Mouse (Mus musculus) CH12.LX (cell line): Measurements from ENCODE around the gene Mpped1. TPM values are rescaled to one million over a fixed set of nuclear protein-coding genes. Genes with fewer than 3 reads are reported as not detected.

Experiments
- DNase-seq: peaks from one replicate; pipeline ENCODE4 v3.0.0-alpha.2; 2013; ENCODE audit errors: extremely low read depth
- H3K27ac ChIP-seq: 2 replicates; pipeline ENCODE4 v1.5.1; 2012; ENCODE audit warnings: low read depth, mild to moderate bottlenecking, control low read depth, moderate library complexity; ENCODE audit not compliant: insufficient read depth
- H3K27me3 ChIP-seq: replicated peaks from 2 replicates; pipeline ENCODE3; 2012; ENCODE audit warnings: inconsistent platforms
- H3K36me3 ChIP-seq, 2 experiments: replicated peaks in 1 of 2; 2 replicates each; pipeline versions ENCODE3 to v1.6.1; 2012; ENCODE audit warnings: inconsistent platforms in 1 of 2, low read length in 1 of 2, mild to moderate bottlenecking in 1 of 2, mixed read lengths in 1 of 2, moderate library complexity in 1 of 2; ENCODE audit not compliant: control insufficient read depth in 1 of 2, insufficient read depth in 1 of 2
- H3K4me1 ChIP-seq, 2 experiments: 2 replicates each; pipeline ENCODE4 v1.6.1; 2012; ENCODE audit warnings: inconsistent platforms in 1 of 2, moderate library complexity in 1 of 2; ENCODE audit not compliant: insufficient read depth in 2 of 2, control insufficient read depth in 1 of 2
- H3K4me2 ChIP-seq: 2 replicates; pipeline ENCODE4 v1.6.1; 2012; ENCODE audit warnings: low read depth, mild to moderate bottlenecking, control low read depth; ENCODE audit not compliant: poor library complexity, insufficient read depth, severe bottlenecking
- H3K4me3 ChIP-seq, 3 experiments: fragments of 150-350 bp in 1 of 3; sonication (generic) in 1 of 3; replicated peaks in 1 of 3; 2 replicates each; pipeline versions ENCODE3 to v1.5.1; 2011 to 2012; ENCODE audit warnings: low read depth in 2 of 3, low read length in 2 of 3, mild to moderate bottlenecking in 2 of 3, moderate library complexity in 2 of 3, control low read depth in 1 of 3, improper control_type of control experiment in 1 of 3, inconsistent platforms in 1 of 3, mixed read lengths in 1 of 3; ENCODE audit not compliant: poor library complexity in 1 of 3
- H3K79me2 ChIP-seq: replicated peaks from 2 replicates; pipeline ENCODE4 v1.6.1; 2012; ENCODE audit warnings: mild to moderate bottlenecking, moderate library complexity; ENCODE audit not compliant: control insufficient read depth, poor library complexity, insufficient read depth, severe bottlenecking; ENCODE audit errors: extremely low read depth
- H3K9ac ChIP-seq: 2 replicates; pipeline ENCODE4 v1.6.1; 2012; ENCODE audit warnings: low read depth, mild to moderate bottlenecking, control low read depth, moderate library complexity; ENCODE audit not compliant: insufficient read depth
- H3K9me3 ChIP-seq: replicated peaks from 2 replicates; pipeline ENCODE3; 2012; ENCODE audit warnings: low read length, inconsistent platforms, mixed read lengths
- CTCF ChIP-seq, 2 experiments: IDR thresholded peaks in 1 of 2; conservative IDR thresholded peaks in 1 of 2; 2 replicates each; pipeline ENCODE4 v1.5.1; 2011 to 2012; ENCODE audit warnings: low read depth in 2 of 2, low read length in 2 of 2, improper control_type of control experiment in 1 of 2, inconsistent platforms in 1 of 2, mild to moderate bottlenecking in 1 of 2, moderate library complexity in 1 of 2
- E2F4 ChIP-seq: IDR thresholded peaks from 2 replicates; pipeline ENCODE4 v1.6.1; 2011; ENCODE audit warnings: low read depth, low read length, improper control_type of control experiment; ENCODE audit not compliant: insufficient replicate concordance
- ELF1 ChIP-seq: IDR thresholded peaks from 2 replicates; pipeline ENCODE4 v1.6.1; 2014; ENCODE audit warnings: low read depth, mild to moderate bottlenecking, inconsistent platforms, low read length, improper control_type of control experiment
- EP300 ChIP-seq: IDR thresholded peaks from 2 replicates; pipeline ENCODE4 v1.6.1; 2011; ENCODE audit warnings: low read length, improper control_type of control experiment
- ETS1 ChIP-seq: conservative IDR thresholded peaks from 2 replicates; pipeline ENCODE4 v1.6.1; 2012; ENCODE audit warnings: low read depth, mild to moderate bottlenecking, inconsistent platforms, low read length, improper control_type of control experiment, moderate library complexity
- IRF4 ChIP-seq: IDR thresholded peaks from 2 replicates; pipeline ENCODE4 v1.6.1; 2014; ENCODE audit warnings: low read depth, mild to moderate bottlenecking, inconsistent platforms, low read length, improper control_type of control experiment
- MXI1 ChIP-seq: IDR thresholded peaks from 2 replicates; pipeline ENCODE4 v1.6.1; 2011; ENCODE audit warnings: mild to moderate bottlenecking, low read depth, low read length, improper control_type of control experiment
- NELFE ChIP-seq: IDR thresholded peaks from 2 replicates; pipeline ENCODE4 v1.6.1; 2011; ENCODE audit warnings: low read depth, low read length, improper control_type of control experiment
- PAX5 ChIP-seq: IDR thresholded peaks from 2 replicates; pipeline ENCODE4 v1.6.1; 2012; ENCODE audit warnings: low read length, inconsistent platforms, mixed read lengths
- RAD21 ChIP-seq: IDR thresholded peaks from 2 replicates; pipeline ENCODE4 v1.6.1; 2011; ENCODE audit warnings: low read depth, mild to moderate bottlenecking, low read length, improper control_type of control experiment, moderate library complexity
- RCOR1 ChIP-seq: conservative IDR thresholded peaks from 2 replicates; pipeline ENCODE4 v1.6.1; 2012; ENCODE audit warnings: low read depth, mild to moderate bottlenecking, inconsistent platforms, low read length, improper control_type of control experiment
- SMC3 ChIP-seq: IDR thresholded peaks from 2 replicates; pipeline ENCODE4 v1.6.1; 2011; ENCODE audit warnings: low read depth, low read length, improper control_type of control experiment
- TCF12 ChIP-seq: IDR thresholded peaks from 2 replicates; pipeline ENCODE4 v1.6.1; 2014; ENCODE audit warnings: low read depth, mild to moderate bottlenecking, inconsistent platforms, low read length, improper control_type of control experiment
- USF2 ChIP-seq: conservative IDR thresholded peaks from 2 replicates; pipeline ENCODE4 v1.6.1; 2011; ENCODE audit warnings: low read depth, low read length, improper control_type of control experiment
- ZC3H11A ChIP-seq: IDR thresholded peaks from 2 replicates; pipeline ENCODE4 v1.6.1; 2012; ENCODE audit warnings: low read depth, mild to moderate bottlenecking, inconsistent platforms, low read length, improper control_type of control experiment
- ZKSCAN1 ChIP-seq: IDR thresholded peaks from 2 replicates; pipeline ENCODE4 v1.6.1; 2012; ENCODE audit warnings: low read depth, inconsistent platforms, low read length, improper control_type of control experiment, borderline replicate concordance
- ZNF384 ChIP-seq: IDR thresholded peaks from 2 replicates; pipeline ENCODE4 v1.6.1; 2012; ENCODE audit warnings: low read depth, low read length, improper control_type of control experiment, inconsistent platforms
- dilution Hi-C: fragments of 300-500 bp; cut with MboI; formaldehyde crosslinking; loops from 2 replicates; pipeline ENCODE4 v1.14.3; 2020; ENCODE audit warnings: low sequenced_read_pairs; ENCODE audit not compliant: extremely low pct_unique_long_range_greater_than_20kb, extremely low pct_ligation_motif_present
- in situ Hi-C: fragments of 300-500 bp; cut with MboI; formaldehyde crosslinking; loops from 3 replicates; pipeline ENCODE4 v1.14.3; 2019; ENCODE audit warnings: low sequenced_read_pairs, low pct_ligation_motif_present, low pct_unique_long_range_greater_than_20kb, mixed read lengths
- polyA plus RNA-seq: library from polyadenylated mRNA; unstranded; fragments of >175 nt; gene quantifications from 2 replicates; pipeline ENCODE4 v1.2.1, GENCODE M21; 2012; ENCODE audit warnings: low read depth; ENCODE audit not compliant: insufficient read length
- total RNA-seq, 2 experiments: library from RNA; depleted of rRNA; stranded (reverse); fragments of 300-350 nt in 1 of 2; fragments of >200 nt in 1 of 2; gene quantifications; 2 replicates each; pipeline ENCODE4 v1.2.3; 2012 to 2014

The Mpped1 gene
- total and polyA plus RNA-seq, 3 experiments = 0.07 to 0.42 TPM; not detected in 1

DNA sequence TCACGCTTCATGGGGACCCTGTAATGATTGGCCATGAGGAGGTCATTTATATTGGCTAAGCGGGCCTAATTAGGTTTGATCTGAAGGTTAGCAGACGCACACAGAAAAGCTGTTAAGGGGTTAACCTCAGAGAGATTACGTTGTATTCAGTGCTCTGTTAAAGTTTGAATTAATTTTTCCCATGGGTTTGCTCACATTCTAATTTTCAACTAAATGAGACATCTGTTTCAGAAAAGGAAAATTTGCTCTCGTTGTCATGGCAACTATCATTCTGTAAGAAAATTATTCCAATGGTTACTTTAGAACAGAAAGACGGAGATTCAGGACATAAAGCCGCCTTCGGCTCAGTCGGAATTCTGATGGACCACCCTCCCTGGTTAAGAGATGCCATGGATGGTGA is 68.9 kb downstream of the Mpped1 start:
- no peaks in the 10 kb centered on the region for H3K79me2 ChIP-seq
- H3K9ac ChIP-seq = no peak overlapping the region
- dilution Hi-C loops (no loop called here), in situ Hi-C loops (no loop called here)
- no peak overlapping the region for H3K4me2 ChIP-seq
- H3K9me3 ChIP-seq = no peaks in the 10 kb centered on the region
- TF ChIP-seq ZKSCAN1 = no peak
- no peaks in the 10 kb centered on the region for H3K36me3 ChIP-seq
- no peak for DNase-seq
- no peak overlapping the region for H3K27ac ChIP-seq
- H3K4me1 ChIP-seq = no peaks in the 10 kb centered on the region
- H3K4me3 ChIP-seq = no peak overlapping the region
- H3K27me3 ChIP-seq = peaks cover 66% of the 10 kb centered on the region

- Histone ChIP-seq H3K4me2 (no peak overlapping the region), H3K79me2 (no peaks in the 10 kb centered on the region), H3K27me3 (peaks cover 77% of the 10 kb centered on the region), H3K9ac (no peak overlapping the region), H3K9me3 (no peaks in the 10 kb centered on the region), H3K4me3 (no peak overlapping the region), H3K4me1 (no peaks in the 10 kb centered on the region), H3K36me3 (no peaks in the 10 kb centered on the region), H3K27ac (no peak overlapping the region)
- DNase-seq = no peak
- in situ Hi-C loops = loop anchor here (10.0 to 25.0 kb wide), 2 partner anchors 201 to 759 kb away; no protein-coding TSS in a partner anchor
- dilution Hi-C loops = no loop called here
- TF ChIP-seq ETS1 = no peak
- TF ChIP-seq MXI1 = no peak
- TF ChIP-seq TCF12 = no peak
- TF ChIP-seq CTCF (conservative IDR thresholded peaks at IDR 0.05 in 1 of 2, IDR thresholded peaks at IDR 0.05 in 1 of 2; ENCODE audit: low read depth in 2 of 2, low read length in 2 of 2) = no peak
- TF ChIP-seq USF2 = no peak
Observed at GRCm38 (mm10) chr15:83853400-83853811, 74.1 kb downstream of the Mpped1 start.

- no peaks in the 10 kb centered on the region for H3K36me3 ChIP-seq
- no peaks in the 10 kb centered on the region for H3K9me3 ChIP-seq
- H3K4me1 ChIP-seq = no peaks in the 10 kb centered on the region
- TF ChIP-seq PAX5 (no peak), ELF1 (peak; percentile 54; the same call in 1 of the 2 replicates), RCOR1 (no peak), MXI1 (no peak), USF2 (no peak), ZC3H11A (no peak), EP300 (no peak), NELFE (peak; percentile 33; the same call in 1 of the 2 replicates), IRF4 (no peak), E2F4 (no peak), ZNF384 (no peak), RAD21 (peak; percentile 51), SMC3 (peak; percentile 88), CTCF (conservative IDR thresholded peaks at IDR 0.05 in 1 of 2, IDR thresholded peaks at IDR 0.05 in 1 of 2; ENCODE audit: low read depth in 2 of 2, low read length in 2 of 2) (peak; percentile 83 to 88)
- peaks cover 77% of the 10 kb centered on the region for H3K27me3 ChIP-seq
- H3K9ac ChIP-seq = no peak overlapping the region
- H3K79me2 ChIP-seq = no peaks in the 10 kb centered on the region
- H3K4me2 ChIP-seq = no peak overlapping the region
- no peak overlapping the region for H3K27ac ChIP-seq
- no peak overlapping the region for H3K4me3 ChIP-seq
- in situ Hi-C loops (loop anchor here (10.0 to 25.0 kb wide), 2 partner anchors 198 to 755 kb away; no protein-coding TSS in a partner anchor), dilution Hi-C loops (no loop called here)
- DNase-seq = peak; percentile 31
Observed at GRCm38 (mm10) chr15:83857129-83857528, 77.9 kb downstream of the Mpped1 start.
